Mouse (Mus musculus): Measurements from ENCODE around the gene Fam136a. TPM values are rescaled to one million over a fixed set of nuclear protein-coding genes. Genes with fewer than 3 reads are reported as not detected.

The Fam136a gene
- polyA plus RNA-seq, 1 experiment, result 8.9 TPM

DNA sequence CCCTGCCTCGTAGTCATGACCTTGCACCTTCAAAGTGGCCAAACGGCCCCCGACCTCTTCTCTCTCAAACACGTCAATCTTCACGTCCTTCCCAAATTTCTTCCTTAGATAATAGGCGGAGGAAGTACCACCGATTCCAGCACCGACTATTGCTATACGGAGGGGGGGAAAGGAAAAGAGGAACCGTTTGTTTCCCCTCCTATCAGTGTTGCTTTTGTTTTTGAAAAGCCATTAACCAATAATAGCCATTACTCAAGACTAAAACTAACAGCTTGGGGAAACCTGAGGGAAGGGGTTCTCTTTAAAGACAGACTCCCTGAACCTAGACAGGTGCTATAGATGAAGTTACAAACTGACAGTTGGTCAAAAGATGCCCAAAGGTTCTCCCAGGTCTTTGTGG, 30.5 kb downstream of the Fam136a start:
- WGBS, result 19% methylated on average over 10 of the region's 10 CpGs
- Histone ChIP-seq H3K27me3 (ENCODE audit: control insufficient read depth, insufficient read depth, low read length) (no peaks in the 10 kb centered on the region), H3K4me3 (ENCODE audit: extremely low read depth, insufficient read depth, insufficient read length) (peak overlapping the region; percentile 93; the same call in 1 of the 2 replicates), H3K27ac (ENCODE audit: insufficient read depth, low read length) (no peak overlapping the region), H3K4me1 (ENCODE audit: control insufficient read depth, insufficient read depth, insufficient read length) (peaks cover 5% of the 10 kb centered on the region), H3K36me3 (ENCODE audit: control insufficient read depth, insufficient read depth, low read length) (peaks cover 4% of the 10 kb centered on the region)
- DNase-seq (ENCODE audit: low read depth in 1 of 2, low spot score in 2 of 2), result no peak
- TF ChIP-seq POLR2A (IDR thresholded peaks at IDR 0.05; ENCODE audit: low read depth, low read length) (no peak), CTCF (IDR thresholded peaks at IDR 0.05; ENCODE audit: extremely low read depth, insufficient read depth, insufficient read length, insufficient replicate concordance) (no peak)

DNA sequence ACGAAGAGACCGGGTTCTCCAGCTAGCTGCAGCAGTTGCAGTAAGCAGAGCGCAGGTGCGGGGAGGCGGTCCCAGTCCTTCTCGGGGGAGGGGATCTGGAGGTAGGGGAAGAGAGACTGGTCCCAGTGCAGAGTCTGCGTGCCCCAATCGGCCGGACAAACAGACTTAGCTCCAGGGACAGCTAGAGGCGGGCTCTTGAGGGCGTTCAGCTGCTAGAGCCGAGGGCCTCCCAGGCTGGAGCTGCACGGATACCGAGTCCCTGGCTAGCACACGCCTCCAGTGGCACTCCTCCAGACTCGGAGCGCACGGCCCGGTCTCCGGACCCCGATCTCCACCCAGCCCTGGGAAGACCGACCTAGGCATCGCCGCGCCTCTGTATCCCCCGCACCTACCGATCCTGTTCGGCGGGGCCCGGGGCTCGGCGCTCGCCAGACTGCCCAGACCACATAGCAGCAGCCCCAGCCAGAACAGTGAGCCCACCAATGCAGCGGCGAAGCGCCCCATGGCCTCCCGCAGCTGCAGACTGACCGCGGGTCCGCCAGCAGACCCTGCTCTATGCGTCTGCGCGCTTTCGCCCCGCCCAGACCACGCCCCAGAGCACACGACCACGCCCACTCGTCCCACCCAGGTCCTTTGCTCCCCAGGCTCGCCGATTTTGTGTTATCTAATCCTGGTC, 31.3 kb downstream of the Fam136a start, which contains the start of gene Pcyox1:
Gene Pcyox1 (minus strand): TSS at position 574 of the 676 bp plus-strand sequence.
- WGBS, result under 1% methylated on average over 51 of the region's 51 CpGs

DNA sequence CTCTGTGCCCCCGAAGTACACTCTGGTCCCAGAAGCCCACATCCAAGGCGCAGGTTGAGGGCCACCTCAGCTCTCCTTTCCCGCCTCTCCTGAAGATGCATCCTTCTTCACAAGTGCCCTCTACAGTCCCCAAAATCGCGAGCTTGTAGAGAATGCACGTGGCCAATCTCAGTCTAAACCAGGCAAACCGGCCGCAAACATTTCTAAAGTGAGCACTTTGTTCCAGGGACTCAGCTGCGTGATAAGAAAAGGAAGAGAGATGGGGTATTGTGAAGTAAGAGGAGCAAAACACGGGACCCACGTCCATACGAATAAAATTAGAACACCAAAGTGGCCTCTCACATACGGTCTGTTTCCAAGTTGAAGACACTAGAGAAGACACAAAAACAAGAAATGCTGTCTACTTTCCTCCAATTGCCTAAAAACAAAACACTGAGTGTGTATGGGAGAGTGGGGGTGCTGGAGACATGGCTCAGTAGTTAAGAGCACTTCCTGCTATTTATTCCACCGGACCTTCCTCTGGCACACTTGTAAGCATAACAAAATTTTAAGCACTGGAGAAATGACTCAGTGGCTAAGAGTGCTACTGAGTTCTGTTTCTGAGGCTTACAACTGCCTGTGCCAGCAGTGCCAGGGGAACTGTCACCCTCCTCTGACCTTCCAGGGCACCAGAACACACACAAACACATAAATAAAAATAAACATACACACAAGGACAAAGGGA, 32.0 kb downstream of the Fam136a start:
- TF ChIP-seq CTCF (IDR thresholded peaks at IDR 0.05; ENCODE audit: extremely low read depth, insufficient read depth, insufficient read length, insufficient replicate concordance) (no peak), POLR2A (IDR thresholded peaks at IDR 0.05; ENCODE audit: low read depth, low read length) (no peak)
- WGBS, result 1% methylated on average over 14 of the region's 14 CpGs
- H3K27ac ChIP-seq (ENCODE audit: insufficient read depth, low read length), result peak overlapping the region; percentile 60
- H3K4me1 ChIP-seq (ENCODE audit: control insufficient read depth, insufficient read depth, insufficient read length), result peaks cover 5% of the 10 kb centered on the region
- H3K4me3 ChIP-seq (ENCODE audit: extremely low read depth, insufficient read depth, insufficient read length), result peak overlapping the region; percentile 93
- no peak for DNase-seq (ENCODE audit: low read depth in 1 of 2, low spot score in 2 of 2)
- no peaks in the 10 kb centered on the region for H3K27me3 ChIP-seq (ENCODE audit: control insufficient read depth, insufficient read depth, low read length)
- H3K36me3 ChIP-seq (ENCODE audit: control insufficient read depth, insufficient read depth, low read length), result no peaks in the 10 kb centered on the region

More for the DNA sequence above, 31.3 kb downstream of the Fam136a start, which contains the start of gene Pcyox1:
- TF ChIP-seq POLR2A (IDR thresholded peaks at IDR 0.05; ENCODE audit: low read depth, low read length) (peak; percentile 69), CTCF (IDR thresholded peaks at IDR 0.05; ENCODE audit: extremely low read depth, insufficient read depth, insufficient read length, insufficient replicate concordance) (no peak)
- peak within 1 kb of the TSS; percentile 66 for H3K27ac ChIP-seq (ENCODE audit: insufficient read depth, low read length)
- DNase-seq (ENCODE audit: low read depth in 1 of 2, low spot score in 2 of 2), result peak; percentile 50 to 83
- H3K27me3 ChIP-seq (ENCODE audit: control insufficient read depth, insufficient read depth, low read length), result no peaks in the 10 kb centered on the region
- peaks cover 2% of the 10 kb centered on the region; the same call in 1 of the 2 replicates for H3K36me3 ChIP-seq (ENCODE audit: control insufficient read depth, insufficient read depth, low read length)
- peak within 1 kb of the TSS; percentile 93 for H3K4me3 ChIP-seq (ENCODE audit: extremely low read depth, insufficient read depth, insufficient read length)
- peaks cover 5% of the 10 kb centered on the region for H3K4me1 ChIP-seq (ENCODE audit: control insufficient read depth, insufficient read depth, insufficient read length)

DNA sequence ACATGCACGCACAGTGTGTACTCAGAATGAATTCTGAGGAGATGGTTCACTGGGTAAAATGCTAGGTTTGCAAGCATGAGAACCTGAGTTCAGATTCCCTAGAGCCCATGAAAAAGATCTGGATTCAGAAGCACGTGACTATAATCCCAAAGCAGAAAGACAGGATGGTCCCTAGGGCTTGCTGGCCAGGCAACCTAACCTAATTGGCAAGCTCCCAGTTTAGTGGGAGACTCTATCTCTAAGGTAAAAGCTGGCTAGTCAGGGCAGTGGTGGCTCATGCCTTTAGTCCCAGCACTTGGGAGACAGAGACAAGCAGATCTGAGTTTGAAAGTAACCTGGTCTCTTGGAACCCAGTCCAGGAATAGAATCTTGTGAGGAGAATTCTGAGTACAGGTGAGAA, 33.5 kb downstream of the Fam136a start:
- Histone ChIP-seq H3K36me3 (ENCODE audit: control insufficient read depth, insufficient read depth, low read length) (no peaks in the 10 kb centered on the region), H3K4me1 (ENCODE audit: control insufficient read depth, insufficient read depth, insufficient read length) (peaks cover 5% of the 10 kb centered on the region), H3K27ac (ENCODE audit: insufficient read depth, low read length) (no peak overlapping the region), H3K4me3 (ENCODE audit: extremely low read depth, insufficient read depth, insufficient read length) (no peak overlapping the region), H3K27me3 (ENCODE audit: control insufficient read depth, insufficient read depth, low read length) (no peaks in the 10 kb centered on the region)
- TF ChIP-seq POLR2A (IDR thresholded peaks at IDR 0.05; ENCODE audit: low read depth, low read length), result no peak
- no peak for TF ChIP-seq CTCF (IDR thresholded peaks at IDR 0.05; ENCODE audit: extremely low read depth, insufficient read depth, insufficient read length, insufficient replicate concordance)
- no peak for DNase-seq (ENCODE audit: low read depth in 1 of 2, low spot score in 2 of 2)
- 92% methylated on average over 2 of the region's 2 CpGs for WGBS

DNA sequence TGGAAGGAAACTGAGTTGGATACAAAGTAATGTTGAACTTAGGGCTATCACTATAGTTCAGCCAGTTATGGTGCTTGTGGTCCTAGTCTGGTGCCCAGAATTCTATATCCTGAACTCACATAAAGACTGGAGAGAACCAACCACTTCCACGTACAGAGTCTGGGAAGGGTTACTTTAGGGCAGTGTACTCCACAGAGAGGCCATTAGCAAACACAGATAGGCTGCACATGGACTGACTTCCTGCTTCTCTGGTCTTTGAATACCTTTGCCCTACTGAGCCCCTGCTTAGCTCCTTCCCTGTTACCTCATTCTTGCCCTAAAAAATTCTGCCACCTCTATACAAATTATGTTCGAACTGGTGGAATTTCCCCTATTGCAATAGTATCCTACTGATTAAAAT, 34.5 kb downstream of the Fam136a start:
- no peak for TF ChIP-seq POLR2A (IDR thresholded peaks at IDR 0.05; ENCODE audit: low read depth, low read length)
- TF ChIP-seq CTCF (IDR thresholded peaks at IDR 0.05; ENCODE audit: extremely low read depth, insufficient read depth, insufficient read length, insufficient replicate concordance), result no peak

DNA sequence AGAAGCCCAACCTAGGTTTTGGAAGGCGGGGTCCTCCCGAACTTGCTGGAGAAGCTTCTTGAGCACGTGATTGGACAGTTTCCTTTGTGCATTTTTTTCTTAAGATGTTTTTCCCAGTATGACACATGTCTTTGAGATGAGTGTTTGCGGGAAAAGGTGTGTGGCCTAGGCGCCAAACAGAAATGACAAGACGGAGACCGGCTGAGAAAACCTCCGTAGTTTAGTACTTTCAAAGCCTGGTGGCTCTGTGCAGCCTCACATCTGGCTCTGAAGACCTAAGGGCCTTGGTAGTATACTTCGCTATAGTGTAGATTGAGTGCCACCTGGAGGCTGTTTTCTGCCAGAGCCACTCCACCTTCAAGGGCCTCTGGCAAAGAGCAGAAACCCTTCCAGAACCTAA, 35.5 kb downstream of the Fam136a start:
- peak; percentile 74 to 84 for DNase-seq (ENCODE audit: low read depth in 1 of 2, low spot score in 2 of 2)
- WGBS, result 6% methylated on average over 9 of the region's 9 CpGs
- H3K27me3 ChIP-seq (ENCODE audit: control insufficient read depth, insufficient read depth, low read length), result no peaks in the 10 kb centered on the region
- no peaks in the 10 kb centered on the region for H3K36me3 ChIP-seq (ENCODE audit: control insufficient read depth, insufficient read depth, low read length)
- TF ChIP-seq CTCF (IDR thresholded peaks at IDR 0.05; ENCODE audit: extremely low read depth, insufficient read depth, insufficient read length, insufficient replicate concordance), result peak; percentile 63; the same call in 1 of the 2 replicates
- TF ChIP-seq POLR2A (IDR thresholded peaks at IDR 0.05; ENCODE audit: low read depth, low read length), result no peak
- H3K4me3 ChIP-seq (ENCODE audit: extremely low read depth, insufficient read depth, insufficient read length), result no peak overlapping the region
- H3K4me1 ChIP-seq (ENCODE audit: control insufficient read depth, insufficient read depth, insufficient read length), result peaks cover 8% of the 10 kb centered on the region
- H3K27ac ChIP-seq (ENCODE audit: insufficient read depth, low read length), result no peak overlapping the region

More for the DNA sequence above, 34.5 kb downstream of the Fam136a start:
- H3K4me3 ChIP-seq (ENCODE audit: extremely low read depth, insufficient read depth, insufficient read length), result no peak overlapping the region
- no peaks in the 10 kb centered on the region for H3K27me3 ChIP-seq (ENCODE audit: control insufficient read depth, insufficient read depth, low read length)
- DNase-seq (ENCODE audit: low read depth in 1 of 2, low spot score in 2 of 2), result no peak
- whole genome bisulfite sequencing, result 78% methylated on average over 2 of the region's 2 CpGs
- H3K36me3 ChIP-seq (ENCODE audit: control insufficient read depth, insufficient read depth, low read length), result no peaks in the 10 kb centered on the region
- peaks cover 6% of the 10 kb centered on the region for H3K4me1 ChIP-seq (ENCODE audit: control insufficient read depth, insufficient read depth, insufficient read length)
- no peak overlapping the region for H3K27ac ChIP-seq (ENCODE audit: insufficient read depth, low read length)

All from spleen, adult 2 months (tissue).